Mouse (Mus musculus) neural tube, embryonic 13.5 days (tissue): ENCODE data around the gene 1500011B03Rik. TPM values are rescaled to one million over a fixed set of nuclear protein-coding genes. Genes with fewer than 3 reads are reported as not detected.
"Not testable (repeated sequence)": the region's sequence is repeated elsewhere in the genome, so short reads cannot be mapped to it uniquely, and the experiment has no call there.

Experiments
- ATAC-seq: fragments of 200-750 bp; cut with Nextera tagmentation; 2 replicates; pipeline ENCODE4 v1.8.0; 2017; ENCODE audit warnings: low read depth, mild to moderate bottlenecking, moderate TSS enrichment, moderate library complexity
- H3K27ac ChIP-seq: fragments of 300-500 bp; sonication (generic); replicated peaks from 2 replicates; pipeline ENCODE4 v1.5.1; 2015; ENCODE audit warnings: moderate library complexity, mild to moderate bottlenecking, inconsistent platforms
- H3K27me3 ChIP-seq: fragments of 300-500 bp; sonication (generic); 2 replicates; pipeline ENCODE4 v1.6.1; 2015; ENCODE audit warnings: mild to moderate bottlenecking, inconsistent platforms
- H3K36me3 ChIP-seq: fragments of 300-500 bp; sonication (generic); 2 replicates; pipeline ENCODE4 v1.6.1; 2015; ENCODE audit warnings: mild to moderate bottlenecking, inconsistent platforms
- H3K4me1 ChIP-seq: fragments of 300-500 bp; sonication (generic); replicated peaks from 2 replicates; pipeline ENCODE4 v1.6.1; 2015; ENCODE audit warnings: inconsistent platforms
- H3K4me2 ChIP-seq: fragments of 300-500 bp; sonication (generic); 2 replicates; pipeline ENCODE4 v1.6.1; 2015; ENCODE audit warnings: inconsistent platforms, mild to moderate bottlenecking, moderate library complexity
- H3K4me3 ChIP-seq: fragments of 300-500 bp; sonication (generic); 2 replicates; pipeline ENCODE4 v1.5.1; 2015; ENCODE audit warnings: mild to moderate bottlenecking, inconsistent platforms
- H3K9ac ChIP-seq: fragments of 300-500 bp; sonication (generic); 2 replicates; pipeline ENCODE4 v1.6.1; 2015; ENCODE audit warnings: moderate library complexity, mild to moderate bottlenecking, inconsistent platforms
- H3K9me3 ChIP-seq: fragments of 300-500 bp; sonication (generic); 2 replicates; pipeline ENCODE4 v1.6.1; 2016; ENCODE audit warnings: inconsistent platforms
- WGBS: fragments of 180-500 bp; shearing (Covaris S2); methylation state at CpG from one replicate; pipeline ENCODE4 v1.1.7; 2015; 5-methylcytosine and 5-hydroxymethylcytosine counted together
- polyA plus RNA-seq: library from polyadenylated mRNA; unstranded; fragments of >200 nt; fragmentation: Nextera tagmentation; extraction: Ambion mirVana; gene quantifications from 2 replicates; pipeline ENCODE4 v1.2.1, GENCODE M21; 2015

Gene 1500011B03Rik
- polyA plus RNA-seq, result 243 and 266 TPM in 2 replicates

GRCm38 (mm10) chr5:114822796-114823688 lies at the start of gene 1500011B03Rik:
Gene 1500011B03Rik, minus strand, starts transcription at chr5:114823468.
- Histone ChIP-seq H3K27ac (peak within 1 kb of the TSS; percentile 91), H3K27me3 (no peaks in the 10 kb centered on the region), H3K4me3 (peak within 1 kb of the TSS; percentile 77), H3K9ac (peak within 1 kb of the TSS; percentile 92), H3K4me1 (peaks cover 17% of the 10 kb centered on the region), H3K36me3 (peaks cover 5% of the 10 kb centered on the region), H3K4me2 (peak within 1 kb of the TSS; percentile 62), H3K9me3 (0 out of 2 replicates have a peak, but pooled peaks cover 3% of the 10 kb centered on the region)
- 7% methylated on average over 53 of the region's 53 CpGs for WGBS
- ATAC-seq, result peak; percentile 87

GRCm38 (mm10) chr5:114865279-114865678 lies 42.0 kb upstream of the 1500011B03Rik start:
- Histone ChIP-seq H3K4me3 (no peak overlapping the region), H3K4me1 (no peaks in the 10 kb centered on the region), H3K9me3 (peaks cover 13% of the 10 kb centered on the region), H3K27ac (no peak overlapping the region), H3K4me2 (no peak overlapping the region), H3K9ac (no peak overlapping the region), H3K27me3 (no peaks in the 10 kb centered on the region), H3K36me3 (no peaks in the 10 kb centered on the region)
- no peak for ATAC-seq
- 91% methylated on average over 12 of the region's 12 CpGs for WGBS

- no peak overlapping the region for H3K27ac ChIP-seq
- ATAC-seq, result no peak
- H3K4me1 ChIP-seq, result no peaks in the 10 kb centered on the region
- H3K9ac ChIP-seq, result no peak overlapping the region
- no peak overlapping the region for H3K4me2 ChIP-seq
- no peaks in the 10 kb centered on the region for H3K36me3 ChIP-seq
- no peaks in the 10 kb centered on the region for H3K27me3 ChIP-seq
- H3K9me3 ChIP-seq, result peaks cover 13% of the 10 kb centered on the region
- WGBS, result 76% methylated on average over 7 of the region's 7 CpGs
- H3K4me3 ChIP-seq, result no peak overlapping the region
Observed at GRCm38 (mm10) chr5:114864813-114865212, 41.5 kb upstream of the 1500011B03Rik start.

GRCm38 (mm10) chr5:114861730-114862129 lies 38.5 kb upstream of the 1500011B03Rik start:
- Histone ChIP-seq H3K9me3 (no peaks in the 10 kb centered on the region), H3K27me3 (peaks cover 12% of the 10 kb centered on the region; the same call in 1 of the 2 replicates), H3K36me3 (no peaks in the 10 kb centered on the region), H3K27ac (no peak overlapping the region), H3K4me3 (no peak overlapping the region), H3K4me1 (0 out of 2 replicates have a peak, but pooled peaks cover 8% of the 10 kb centered on the region), H3K9ac (no peak overlapping the region), H3K4me2 (no peak overlapping the region)
- 80% methylated on average over 6 of the region's 6 CpGs for WGBS
- no peak for ATAC-seq

GRCm38 (mm10) chr5:114859253-114859652 lies 36.0 kb upstream of the 1500011B03Rik start:
- no peak overlapping the region for H3K27ac ChIP-seq
- H3K4me1 ChIP-seq, result 0 out of 2 replicates have a peak, but pooled peaks cover 8% of the 10 kb centered on the region
- no peaks in the 10 kb centered on the region for H3K36me3 ChIP-seq
- peak overlapping the region; percentile 32 for H3K4me3 ChIP-seq
- 6% methylated on average over 18 of the region's 18 CpGs for WGBS
- H3K9me3 ChIP-seq, result no peaks in the 10 kb centered on the region
- peak; percentile 42; the same call in 1 of the 2 replicates for ATAC-seq
- peaks cover 12% of the 10 kb centered on the region; the same call in 1 of the 2 replicates for H3K27me3 ChIP-seq
- H3K9ac ChIP-seq, result peak overlapping the region; percentile 69
- peak overlapping the region; percentile 61 for H3K4me2 ChIP-seq

GRCm38 (mm10) chr5:114858582-114858981 lies 35.3 kb upstream of the 1500011B03Rik start, which contains the start of gene Gm9936:
Gene Gm9936, minus strand, starts transcription at chr5:114858682.
- no peak within 1 kb of the TSS for H3K27ac ChIP-seq
- H3K4me3 ChIP-seq, result peak within 1 kb of the TSS; percentile 32
- no peaks in the 10 kb centered on the region for H3K9me3 ChIP-seq
- H3K4me1 ChIP-seq, result 0 out of 2 replicates have a peak, but pooled peaks cover 8% of the 10 kb centered on the region
- peaks cover 12% of the 10 kb centered on the region; the same call in 1 of the 2 replicates for H3K27me3 ChIP-seq
- no peaks in the 10 kb centered on the region for H3K36me3 ChIP-seq
- peak within 1 kb of the TSS; percentile 69 for H3K9ac ChIP-seq
- H3K4me2 ChIP-seq, result peak within 1 kb of the TSS; percentile 61
- WGBS, result 88% methylated on average over 12 of the region's 12 CpGs
- no peak for ATAC-seq

- not testable (repeated sequence) for ATAC-seq, H3K9me3 ChIP-seq, H3K27me3 ChIP-seq, H3K4me3 ChIP-seq, H3K4me1 ChIP-seq, H3K27ac ChIP-seq, H3K9ac ChIP-seq, H3K36me3 ChIP-seq, H3K4me2 ChIP-seq
- WGBS, result 75% methylated on average over 3 of the region's 5 CpGs
Observed at GRCm38 (mm10) chr5:114853364-114853763, 30.1 kb upstream of the 1500011B03Rik start, which contains the start of gene 4930519G04Rik. Gene 4930519G04Rik, plus strand, starts transcription at chr5:114853664.

GRCm38 (mm10) chr5:114851565-114852236 lies 28.4 kb upstream of the 1500011B03Rik start:
- no peak for ATAC-seq
- 90% methylated on average over 20 of the region's 20 CpGs for WGBS
- no peak overlapping the region for H3K27ac ChIP-seq

GRCm38 (mm10) chr5:114844371-114844770 lies 21.1 kb upstream of the 1500011B03Rik start:
- WGBS, result 49% methylated on average over 2 of the region's 2 CpGs
- not testable (repeated sequence) for H3K27ac ChIP-seq, H3K4me2 ChIP-seq, H3K36me3 ChIP-seq, H3K4me3 ChIP-seq, H3K27me3 ChIP-seq, ATAC-seq, H3K9ac ChIP-seq, H3K9me3 ChIP-seq
- H3K4me1 ChIP-seq, result peaks cover 26% of the 10 kb centered on the region

More at GRCm38 (mm10) chr5:114851565-114852236, 28.4 kb upstream of the 1500011B03Rik start:
- no peaks in the 10 kb centered on the region for H3K9me3 ChIP-seq
- H3K4me3 ChIP-seq, result no peak overlapping the region
- no peak overlapping the region for H3K9ac ChIP-seq
- no peaks in the 10 kb centered on the region for H3K4me1 ChIP-seq
- no peak overlapping the region for H3K4me2 ChIP-seq
- H3K27me3 ChIP-seq, result no peaks in the 10 kb centered on the region
- no peaks in the 10 kb centered on the region for H3K36me3 ChIP-seq

GRCm38 (mm10) chr5:114842674-114843073 lies 19.4 kb upstream of the 1500011B03Rik start:
- Histone ChIP-seq H3K27me3 (no peaks in the 10 kb centered on the region), H3K4me3 (no peak overlapping the region), H3K9ac (no peak overlapping the region), H3K9me3 (no peaks in the 10 kb centered on the region), H3K4me2 (no peak overlapping the region), H3K4me1 (peaks cover 26% of the 10 kb centered on the region), H3K27ac (peak overlapping the region; percentile 49; the same call in 1 of the 2 replicates), H3K36me3 (no peaks in the 10 kb centered on the region)
- 0 out of 2 replicates have a peak, but pooled peaks have one; percentile 57 for ATAC-seq
- WGBS, result 68% methylated on average over 5 of the region's 5 CpGs

- not testable (repeated sequence) for H3K9me3 ChIP-seq, H3K4me3 ChIP-seq, H3K4me2 ChIP-seq, H3K36me3 ChIP-seq, H3K9ac ChIP-seq, H3K27me3 ChIP-seq
- 0 out of 2 replicates have a peak, but pooled peaks have one; percentile 62 for ATAC-seq
- Histone ChIP-seq H3K27ac (peak overlapping the region; percentile 28; the same call in 1 of the 2 replicates), H3K4me1 (peaks cover 26% of the 10 kb centered on the region)
- 59% methylated on average over 3 of the region's 3 CpGs for WGBS
Observed at GRCm38 (mm10) chr5:114842155-114842554, 18.9 kb upstream of the 1500011B03Rik start.

GRCm38 (mm10) chr5:114840481-114840880 lies 17.2 kb upstream of the 1500011B03Rik start:
- peaks cover 26% of the 10 kb centered on the region for H3K4me1 ChIP-seq
- 61% methylated on average over 5 of the region's 5 CpGs for WGBS
- not testable (repeated sequence) for H3K27me3 ChIP-seq, H3K27ac ChIP-seq, ATAC-seq, H3K36me3 ChIP-seq, H3K9ac ChIP-seq, H3K4me3 ChIP-seq, H3K4me2 ChIP-seq, H3K9me3 ChIP-seq
